Comparison of ENCODE assay signal across 21 mouse cellular contexts in genomic region chr8:72750266-72750665, GRCm38 (mm10). TPM values are rescaled to one million over a fixed set of nuclear protein-coding genes. Genes with fewer than 3 reads are reported as not detected.
DNase-seq lines count a peak whose midpoint lies in the region; ATAC-seq and TF ChIP-seq lines count a peak whose summit lies in the region.
"Had no signal": no experiment of that assay in that cellular context is flagged by ENCODE, and none has a peak within 500 bp of the region (broad histone marks: within the 10 kb centered on the region; RNA-seq: fewer than 3 reads in every experiment).

No protein-coding gene starts in this region.

- peak; percentile 81 for DNase-seq in heart, adult 11 months
- DNase-seq in heart, adult 9 months (ENCODE audit: low spot score in 2 of 2), result no peak
- peak; percentile 0 to 2 for DNase-seq in thymus, postnatal 36 days
- DNase-seq in thymus, postnatal 25 days, result no peak
- DNase-seq in ES-E14 (ENCODE audit: low read depth, low spot score), result no peak
- DNase-seq: cerebellum, adult 8-10 months; kidney, adult 8-10 months; kidney, postnatal 14 days; lung, adult 2 months; spleen, adult 18-20 months; thymus, adult 2 months had no signal

- H3K27ac ChIP-seq in ES-E14 (ENCODE audit: insufficient read depth, low read depth, low read length, poor library complexity, severe bottlenecking), result no peak overlapping the region
- H3K27ac ChIP-seq: forebrain, embryonic 12.5 days; heart, adult 2 months; hindbrain, embryonic 12.5 days; layer of hippocampus, adult 2 months; limb, embryonic 15.5 days; neural tube, embryonic 15.5 days had no signal

- no peaks in the 10 kb centered on the region for H3K9me3 ChIP-seq in megakaryocyte, embryonic 14.5 days
- no peaks in the 10 kb centered on the region for H3K9me3 ChIP-seq in ES-E14 (ENCODE audit: control insufficient read depth, insufficient read depth, low read depth, low read length)
- H3K9me3 ChIP-seq: forebrain, embryonic 12.5 days; hindbrain, embryonic 12.5 days; limb, embryonic 15.5 days; neural tube, embryonic 15.5 days had no signal

- no peaks in the 10 kb centered on the region for H3K27me3 ChIP-seq in megakaryocyte, embryonic 14.5 days (replicated peaks)
- H3K27me3 ChIP-seq: CH12.LX; forebrain, embryonic 12.5 days; hindbrain, embryonic 12.5 days; limb, embryonic 15.5 days; neural tube, embryonic 15.5 days had no signal

- in situ Hi-C loops in ES-E14 (cut with MboI; ENCODE audit: low sequenced_read_pairs in 2 of 2, unreplicated experiment in 2 of 2), result no loop called here

- H3K4me1 ChIP-seq in megakaryocyte, embryonic 14.5 days, result peaks cover 61% of the 10 kb centered on the region
- H3K4me1 ChIP-seq in ES-E14 (ENCODE audit: control insufficient read depth in 2 of 2, insufficient read depth in 2 of 2, low read length in 2 of 2, poor library complexity in 1 of 2), result peaks cover 0 to 3% of the 10 kb centered on the region in 2 experiments; a peak in 1 of 4 replicates
- H3K4me1 ChIP-seq: forebrain, embryonic 12.5 days; hindbrain, embryonic 12.5 days; limb, embryonic 15.5 days; neural tube, embryonic 15.5 days had no signal

- ATAC-seq in megakaryocyte, adult 5-6 weeks (ENCODE audit: poor library complexity, severe bottlenecking), result no peak
- ATAC-seq: midbrain, embryonic 16.5 days had no signal

- peak overlapping the region; percentile 29 for H3K4me3 ChIP-seq in megakaryocyte, embryonic 14.5 days (replicated peaks)
- peak overlapping the region; percentile 51 to 68; a peak in 3 of 4 replicates for H3K4me3 ChIP-seq in ES-E14 (ENCODE audit: insufficient read depth in 1 of 2, low read depth in 1 of 2, low read length in 2 of 2, poor library complexity in 1 of 2, severe bottlenecking in 1 of 2)
- H3K4me3 ChIP-seq: forebrain, embryonic 12.5 days; heart, adult 2 months; hindbrain, embryonic 12.5 days; layer of hippocampus, adult 2 months; limb, embryonic 15.5 days; neural tube, embryonic 15.5 days had no signal

- peaks cover 94% of the 10 kb centered on the region for H3K36me3 ChIP-seq in megakaryocyte, embryonic 14.5 days (replicated peaks; ENCODE audit: low read length)
- H3K36me3 ChIP-seq in ES-E14 (ENCODE audit: control insufficient read depth, insufficient read depth, low read length, poor library complexity, severe bottlenecking), result peaks cover 35% of the 10 kb centered on the region

- peak overlapping the region; percentile 23; the same call in 1 of the 2 replicates for H3K9ac ChIP-seq in ES-E14 (ENCODE audit: insufficient read depth, low read depth, low read length, poor library complexity, severe bottlenecking)
- H3K9ac ChIP-seq: forebrain, embryonic 12.5 days; hindbrain, embryonic 12.5 days; limb, embryonic 15.5 days; neural tube, embryonic 15.5 days had no signal

TF ChIP-seq in ES-E14, 5 proteins besides CTCF, POLR2A, EP300 and RAD21:
- TF ChIP-seq HCFC1 (IDR thresholded peaks at IDR 0.05; ENCODE audit: borderline replicate concordance, insufficient read depth, low read length) (no peak), CHD2 (IDR thresholded peaks at IDR 0.05; ENCODE audit: low read depth, low read length) (no peak)
TF ChIP-seq in ES-E14: peak in this region for 0.

RNA-seq across cellular contexts. Expression of gene F2rl3, which starts 11.4 kb away (rescaled TPM):
- 116 and 408 TPM in 2 replicates for polyA plus RNA-seq in megakaryocyte, embryonic 14.5 days (2012; ENCODE audit: insufficient read depth, low replicate concordance)
- total RNA-seq in megakaryocyte, adult 5-6 weeks (2015), result 0.11 and 0.32 TPM in 2 replicates
- 0.07 and 0.08 TPM in 2 replicates for total RNA-seq in megakaryocyte, adult 5-6 weeks (2017)
- 0.31 and 0.37 TPM in 2 replicates for total RNA-seq in ES-E14 (2012; rRNA removed)

RNA-seq across cellular contexts. Expression of gene Sin3b, which starts 27.2 kb away (rescaled TPM):
- polyA plus RNA-seq in megakaryocyte, embryonic 14.5 days (2012; ENCODE audit: insufficient read depth, low replicate concordance), result 104 and 124 TPM in 2 replicates
- total RNA-seq in megakaryocyte, adult 5-6 weeks (2015), result 93.7 and 101 TPM in 2 replicates
- total RNA-seq in megakaryocyte, adult 5-6 weeks (2017), result 84.6 and 102 TPM in 2 replicates
- 135 and 189 TPM in 2 replicates for total RNA-seq in ES-E14 (2012; rRNA removed)

Comparison
In these comparisons a context has a peak if more than half of its experiments do, and no peak if none do; other contexts are left out.
1. DNase-seq: peak in heart, adult 11 months (single experiment) and thymus, postnatal 36 days (2 of 2); none in heart, adult 9 months (0 of 2), thymus, postnatal 25 days (single experiment) and ES-E14 (single experiment).